Mouse (Mus musculus): ENCODE results near the gene Lypla2.

GRCm38 (mm10) chr4:136004921-136005320, 32.5 kb upstream of the Lypla2 start:
- TF ChIP-seq EP300 (IDR thresholded peaks at IDR 0.05; ENCODE audit: low read depth) (no peak), CTCF (IDR thresholded peaks at IDR 0.05; ENCODE audit: low read depth) (no peak)
